Mouse (Mus musculus) ovary, adult 18-20 months (tissue): ENCODE results near the gene Eif3c.

Experiments
- DNase-seq: peaks from one replicate; pipeline ENCODE4 v3.0.0; 2022; ENCODE audit warnings: low spot score, mixed read lengths

Eif3c gene

DNA sequence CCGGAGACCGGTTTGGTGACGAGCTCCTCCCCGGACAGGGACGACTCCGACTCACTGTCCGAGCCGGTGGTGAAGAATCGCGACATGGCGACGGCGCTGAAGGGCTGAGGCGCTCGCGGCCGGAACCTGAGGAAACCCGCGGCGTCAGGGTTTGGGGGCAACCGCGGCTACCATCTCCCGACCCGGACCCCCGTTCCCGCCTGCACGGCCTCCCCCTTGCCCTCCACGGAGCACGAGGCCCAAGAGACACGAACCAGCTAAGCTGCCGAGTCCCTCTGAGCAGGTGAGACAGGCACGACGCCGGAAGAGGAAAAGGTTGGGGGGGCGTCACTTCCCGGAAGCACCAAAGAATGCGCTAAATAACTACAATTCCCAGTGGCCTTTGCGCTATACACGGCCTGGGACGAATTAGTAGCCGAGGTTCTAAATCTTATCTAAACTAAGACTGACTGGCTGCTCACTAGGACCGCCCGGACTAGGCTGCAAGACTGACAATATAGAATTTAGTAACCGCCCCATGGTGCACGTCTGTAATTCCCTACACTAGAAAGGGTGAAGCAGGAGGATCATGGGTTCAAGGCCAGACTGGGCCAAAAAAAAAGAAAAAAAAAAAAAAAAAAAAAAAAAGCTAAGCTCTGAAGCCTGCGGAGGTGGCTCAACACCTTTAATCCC lies at the start of gene Eif3c:
Gene Eif3c (minus strand): TSS at position 318 of the 672 bp plus-strand sequence.
- peak; percentile 78 for DNase-seq

DNA sequence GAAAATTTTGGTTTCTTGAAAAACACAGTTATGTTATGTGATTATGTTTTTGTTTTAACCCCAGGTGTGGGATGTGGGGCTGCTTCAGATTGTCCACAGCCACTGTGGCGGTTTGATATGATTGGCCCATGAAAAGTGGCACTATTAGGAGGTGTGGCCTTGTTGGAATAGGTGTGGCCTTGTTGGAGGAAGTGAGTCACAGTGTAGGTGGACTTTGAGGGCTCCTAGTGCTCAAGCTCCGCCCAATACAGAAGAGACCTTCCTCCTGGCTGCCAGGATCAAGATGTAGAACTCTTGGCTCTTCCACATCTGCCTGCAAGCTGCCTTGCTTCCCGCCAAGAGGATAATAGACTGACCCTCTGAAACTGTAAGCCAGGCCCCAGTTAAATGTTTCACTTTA lies 46.5 kb upstream of the Eif3c start:
- no peak for DNase-seq

DNA sequence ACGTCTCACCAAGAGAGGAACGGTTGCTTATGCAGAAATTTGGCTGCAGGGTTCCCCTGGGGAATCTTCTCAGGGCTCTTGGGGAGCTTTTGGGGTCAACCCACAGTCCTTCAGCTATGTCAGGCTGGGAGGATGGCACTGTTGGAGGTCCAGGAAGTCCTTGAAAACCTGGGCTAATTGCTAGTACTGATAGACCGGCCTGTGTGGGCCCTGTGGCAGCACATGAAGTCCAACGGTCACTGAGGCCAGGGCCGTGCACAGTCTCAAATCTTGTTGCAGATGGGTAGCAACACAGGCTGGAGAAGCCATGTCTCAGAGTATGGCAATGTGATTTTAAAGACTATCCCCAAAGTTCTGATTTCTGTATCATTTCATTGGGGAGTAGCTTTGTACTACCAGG lies 41.6 kb upstream of the Eif3c start:
- no peak for DNase-seq

DNA sequence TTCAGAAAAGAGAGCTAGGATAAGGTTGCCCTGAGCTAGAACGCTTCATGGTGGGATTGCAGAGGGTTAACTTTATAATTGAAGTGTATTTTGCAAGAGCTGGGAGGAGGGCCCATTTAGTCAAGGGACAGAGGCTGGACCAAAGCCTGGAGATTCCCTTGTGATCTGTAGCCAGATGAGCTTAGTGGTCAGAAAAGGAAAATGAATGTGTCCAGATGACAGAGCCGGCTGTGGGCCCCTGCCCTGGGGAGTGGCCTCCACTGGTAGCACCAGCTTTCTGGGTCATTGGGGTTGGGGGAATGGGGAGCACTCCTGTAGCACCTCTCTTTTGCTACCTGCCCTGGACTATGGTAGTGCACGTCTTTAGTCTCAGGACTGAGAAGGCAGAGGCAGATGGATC lies 40.9 kb upstream of the Eif3c start:
- DNase-seq = no peak

DNA sequence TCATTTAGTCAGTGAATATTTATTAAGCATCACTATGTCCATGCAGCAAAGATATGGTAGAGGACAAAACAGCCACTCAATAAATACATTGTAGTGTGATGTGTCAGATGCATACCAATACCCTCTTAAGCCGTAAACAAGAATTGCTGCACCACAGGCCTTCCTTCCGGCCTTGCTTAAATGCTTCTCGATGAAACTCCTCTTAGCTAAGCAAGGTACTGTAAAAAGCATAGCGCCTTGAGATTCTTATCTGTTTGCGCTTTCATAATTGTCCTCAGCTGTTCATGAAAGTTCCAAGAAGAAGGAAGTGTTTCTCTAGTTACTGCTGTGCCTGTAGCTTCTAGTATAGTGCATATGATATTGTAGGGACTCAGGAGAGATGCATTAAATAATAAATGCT lies 40.4 kb upstream of the Eif3c start:
- no peak for DNase-seq

DNA sequence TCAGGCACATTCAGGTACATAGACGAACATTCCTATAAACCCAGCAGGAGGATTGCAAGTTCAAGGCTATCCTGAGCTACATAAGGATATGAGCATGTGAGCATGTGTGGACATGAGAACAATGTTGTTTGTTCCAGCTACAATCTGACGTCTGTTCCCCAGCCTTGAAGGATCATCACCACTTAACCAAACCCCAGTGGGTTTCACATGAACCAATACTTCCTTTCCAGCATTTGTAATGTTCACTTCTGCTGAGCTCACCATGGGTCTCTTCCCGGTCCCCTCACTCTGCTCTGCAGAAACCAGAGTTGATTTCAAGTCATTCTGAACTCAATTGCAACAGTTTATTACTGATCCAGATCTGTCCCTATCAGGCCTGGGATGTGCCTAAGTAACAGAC lies 36.4 kb upstream of the Eif3c start:
- no peak for DNase-seq

DNA sequence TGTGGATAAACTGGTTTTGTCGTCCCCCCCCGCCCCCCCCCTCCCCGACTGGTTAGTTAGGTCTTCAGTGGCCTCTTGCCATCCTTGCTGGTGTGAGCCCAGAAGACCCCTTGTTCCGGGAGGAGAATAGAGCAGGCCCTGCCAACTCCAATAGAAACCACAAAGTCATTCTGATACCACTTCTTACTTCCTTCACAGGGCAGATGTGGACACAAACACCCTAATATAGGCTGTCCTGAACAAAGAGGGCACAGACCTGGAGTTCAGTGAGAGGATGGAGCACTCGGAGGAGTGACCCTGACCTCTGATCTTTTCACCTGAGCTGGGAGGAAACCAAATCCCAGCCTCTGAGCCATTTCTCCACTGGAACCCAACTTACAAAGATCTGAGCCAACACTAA lies 35.7 kb upstream of the Eif3c start:
- no peak for DNase-seq

DNA sequence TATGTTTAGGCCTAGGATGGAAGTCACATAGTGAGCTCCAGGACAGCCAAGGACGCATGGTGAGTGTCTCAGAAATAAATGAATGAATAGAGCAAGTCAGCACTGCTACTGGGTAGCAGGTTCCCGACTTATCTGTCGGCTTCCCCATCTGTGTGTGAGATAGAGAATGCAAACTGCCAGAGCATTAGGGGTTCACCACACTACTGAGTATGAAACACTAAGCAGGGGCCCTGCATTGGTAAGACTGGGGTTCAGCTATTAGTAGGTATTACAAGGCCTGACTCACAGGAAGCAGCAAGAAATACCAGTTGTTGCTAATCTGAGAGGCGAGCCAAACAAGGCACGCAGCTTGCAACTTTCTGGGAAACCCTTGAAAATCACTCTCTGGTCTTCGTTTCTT lies 32.7 kb upstream of the Eif3c start:
- no peak for DNase-seq

DNA sequence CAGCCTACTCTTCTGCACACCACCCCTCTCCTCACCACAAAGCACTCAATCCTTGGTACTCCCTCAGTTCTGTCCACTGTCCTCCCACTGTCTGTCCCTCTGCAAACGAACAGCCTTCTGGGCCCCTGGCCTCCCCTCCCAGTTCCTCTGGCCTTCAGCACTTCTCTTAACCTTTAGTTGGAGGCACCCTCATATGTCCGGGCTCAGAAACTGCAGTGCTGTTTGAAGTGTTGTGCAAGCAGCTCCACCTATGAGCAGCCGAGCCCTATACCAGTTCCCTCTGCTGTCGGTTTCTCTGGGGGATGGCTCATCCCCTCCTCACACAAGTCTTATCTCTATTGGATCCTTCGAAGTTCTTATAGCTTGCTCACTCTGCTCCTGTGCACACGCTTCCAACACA lies 30.2 kb upstream of the Eif3c start:
- DNase-seq = no peak

DNA sequence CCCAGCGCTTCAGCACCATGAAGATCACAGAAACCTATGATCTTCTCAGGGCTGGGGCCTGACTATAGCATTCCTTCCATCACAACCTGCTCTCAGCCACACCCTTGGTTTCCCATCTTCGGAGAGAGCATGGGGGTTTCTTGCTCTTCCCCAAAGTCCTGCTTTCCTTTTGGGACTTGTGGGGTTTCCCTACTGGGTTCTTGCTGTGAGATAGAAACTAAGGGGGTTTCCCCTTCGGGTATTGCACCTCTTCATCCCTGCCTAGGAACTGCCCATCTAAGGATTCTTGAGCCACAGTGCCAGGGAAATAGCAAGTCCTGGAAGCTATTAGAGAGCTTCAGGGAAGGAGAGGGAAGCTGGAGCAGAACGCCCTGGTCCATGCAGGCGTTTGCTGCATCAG lies 29.7 kb upstream of the Eif3c start:
- DNase-seq = no peak

DNA sequence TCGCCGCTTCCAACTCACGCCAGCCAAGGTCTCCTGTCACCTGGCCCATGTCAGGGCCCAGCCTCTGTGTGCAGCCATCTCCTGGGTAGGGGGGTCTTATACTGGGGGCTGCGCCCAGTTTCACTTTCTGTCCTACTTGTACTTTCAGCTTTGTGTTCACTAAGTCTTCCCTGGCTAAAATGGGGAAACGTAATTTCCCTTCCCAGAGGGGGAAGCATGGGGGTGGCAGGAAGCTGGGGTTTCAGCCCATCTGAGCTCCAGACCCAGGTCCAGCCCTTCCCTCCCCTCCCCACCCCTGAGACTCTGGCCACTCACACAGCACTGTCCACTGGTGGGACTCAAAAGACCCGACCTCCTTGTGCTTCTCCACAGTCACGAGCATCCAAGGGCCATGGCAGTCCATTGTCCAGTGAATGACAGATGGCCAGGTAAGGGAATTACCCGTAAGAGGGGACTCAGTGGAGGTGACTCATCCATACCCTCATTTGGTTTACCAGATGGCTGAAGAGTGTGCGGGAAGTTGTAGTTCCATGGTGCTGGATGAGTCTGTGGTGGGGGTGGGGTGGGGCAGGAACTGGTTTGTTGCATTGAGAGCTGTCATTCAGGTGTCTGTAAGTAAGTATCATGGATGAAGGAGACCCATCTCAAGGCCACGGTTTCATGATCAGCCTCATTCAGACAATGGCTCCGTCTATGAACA lies 28.8 kb upstream of the Eif3c start, which contains the start of gene Il27:
Gene Il27 (minus strand): TSS at position 80 of the 700 bp plus-strand sequence.
- no peak for DNase-seq

DNA sequence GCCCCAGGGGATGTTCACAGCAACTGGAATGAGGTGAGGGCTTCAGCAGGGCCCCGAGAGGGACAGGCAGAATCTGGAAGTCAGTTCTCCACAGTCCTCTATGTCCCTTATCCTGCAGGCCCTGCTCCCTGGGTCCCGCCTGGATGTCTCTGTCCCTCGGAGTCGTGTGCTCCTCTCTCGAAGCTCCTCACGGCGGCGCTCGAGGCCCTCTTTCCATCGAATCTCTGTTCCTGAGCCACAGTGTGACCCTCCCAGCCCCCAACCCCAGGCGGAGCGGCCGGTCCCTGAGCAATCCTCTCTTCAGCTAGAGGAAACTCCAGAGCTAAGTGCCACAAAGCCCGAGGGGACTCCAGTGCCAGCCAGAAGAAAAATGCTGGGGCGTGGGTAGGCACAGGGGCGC lies 21.6 kb upstream of the Eif3c start:
- DNase-seq = peak; percentile 43

DNA sequence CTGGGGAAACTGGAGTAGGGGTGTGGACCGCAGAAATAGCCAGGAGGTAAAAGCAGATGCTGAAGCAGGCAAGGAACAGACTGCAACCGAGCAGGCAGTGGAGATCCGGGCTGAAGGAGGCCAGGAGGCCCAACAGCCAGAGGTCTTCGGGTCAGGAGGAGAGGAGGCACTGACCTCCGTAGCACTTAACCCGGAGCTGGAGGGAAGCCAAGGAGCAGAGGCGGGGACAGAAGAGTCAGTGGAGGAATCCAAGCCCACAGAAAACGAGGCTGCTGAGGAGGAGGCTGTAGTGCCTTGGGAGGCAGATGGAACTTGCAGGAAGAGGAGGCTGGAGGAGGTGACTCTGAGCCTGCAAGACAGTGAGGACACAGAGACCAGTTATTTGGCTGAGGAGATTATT lies 20.6 kb upstream of the Eif3c start:
- no peak for DNase-seq

DNA sequence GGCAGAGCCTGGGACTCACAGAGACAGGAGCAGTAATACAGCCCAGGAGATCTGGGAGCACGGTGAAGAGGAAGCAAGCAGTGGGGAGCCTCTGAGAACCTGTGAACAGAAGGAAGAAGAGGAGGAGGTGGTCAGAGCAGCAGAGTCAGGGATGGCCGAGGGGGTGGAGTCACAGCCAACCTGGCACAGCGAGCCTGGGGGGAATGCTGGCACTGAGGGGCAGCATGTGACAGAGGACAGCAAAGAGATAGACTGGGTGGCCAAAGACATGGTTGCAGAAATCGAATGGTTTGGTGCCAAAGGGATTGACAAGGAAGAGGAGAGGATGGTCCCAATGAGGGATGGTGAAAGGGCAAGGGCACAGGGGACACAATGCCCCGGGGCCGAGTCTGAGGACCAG lies 19.5 kb upstream of the Eif3c start, which contains the start of gene Cln3:
Gene Cln3 (minus strand): TSS at position 101 of the 400 bp plus-strand sequence.
- no peak for DNase-seq

DNA sequence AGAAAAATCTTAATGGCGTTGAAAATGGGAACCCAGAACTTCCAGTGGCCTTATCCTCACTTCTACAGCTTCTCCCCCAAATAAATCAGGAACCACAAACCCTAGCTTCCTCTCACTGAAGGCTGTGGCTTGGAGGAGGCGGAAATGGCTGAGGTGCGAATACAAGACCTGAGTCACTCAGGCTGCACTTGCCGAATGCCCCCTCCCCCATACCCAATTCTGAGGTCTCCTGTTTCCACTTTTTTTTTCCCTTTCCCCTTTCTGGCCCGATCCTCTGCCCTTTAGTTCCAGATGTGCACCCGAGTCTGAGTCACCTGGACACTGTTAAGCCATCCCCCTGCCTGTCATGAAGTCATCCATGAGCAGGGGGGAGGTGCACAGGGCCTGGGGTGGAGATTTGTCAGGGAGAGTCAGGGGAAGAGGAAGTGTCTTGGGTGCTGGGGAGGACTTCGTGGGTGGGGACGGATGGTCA lies 18.3 kb upstream of the Eif3c start, which contains the start of gene Apobr:
Gene Apobr (plus strand): TSS at position 437 of the 472 bp plus-strand sequence.
- DNase-seq = no peak

DNA sequence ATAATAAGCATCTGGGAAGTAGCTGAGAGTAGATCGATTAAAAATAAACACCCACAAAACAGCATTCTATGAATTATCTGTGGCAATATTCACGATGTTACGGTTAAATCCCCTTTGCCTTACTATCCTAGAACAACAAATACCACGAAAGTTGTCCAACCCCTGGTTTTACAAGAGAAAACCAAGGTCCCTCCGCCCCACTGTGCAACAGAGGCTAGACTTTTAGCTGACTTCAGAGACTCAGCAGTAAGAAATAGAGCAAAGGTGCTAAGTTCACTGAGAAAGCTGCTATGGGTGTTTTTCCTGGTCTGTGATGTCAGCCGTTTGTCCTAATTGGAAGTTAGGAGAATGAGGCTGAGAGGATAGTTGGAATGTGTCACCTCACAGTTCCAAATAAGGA lies 17.6 kb upstream of the Eif3c start:
- DNase-seq = no peak

DNA sequence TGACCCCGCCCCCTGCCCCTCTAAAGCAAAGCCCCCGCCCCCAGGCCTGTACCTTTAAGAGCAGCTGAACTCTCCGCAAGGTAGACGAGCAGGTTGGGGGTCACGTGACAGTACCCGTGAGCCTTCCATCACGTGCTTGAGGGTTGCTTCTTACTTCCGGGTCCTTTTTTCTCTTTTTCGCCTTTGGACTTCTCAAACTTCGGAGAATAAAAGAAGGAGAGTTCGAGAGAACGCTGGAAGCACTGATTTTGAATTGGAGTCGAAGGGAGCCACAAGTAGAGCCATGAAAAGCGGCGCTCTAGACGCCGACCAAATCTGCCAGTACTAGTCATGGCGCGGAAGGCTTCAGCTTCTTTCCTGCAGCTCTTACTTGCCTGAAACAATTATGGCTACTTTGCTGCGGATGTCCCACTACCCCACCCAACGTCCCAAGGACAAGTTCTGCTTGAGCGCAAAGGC lies 17.1 kb upstream of the Eif3c start:
- DNase-seq = peak; percentile 80

DNA sequence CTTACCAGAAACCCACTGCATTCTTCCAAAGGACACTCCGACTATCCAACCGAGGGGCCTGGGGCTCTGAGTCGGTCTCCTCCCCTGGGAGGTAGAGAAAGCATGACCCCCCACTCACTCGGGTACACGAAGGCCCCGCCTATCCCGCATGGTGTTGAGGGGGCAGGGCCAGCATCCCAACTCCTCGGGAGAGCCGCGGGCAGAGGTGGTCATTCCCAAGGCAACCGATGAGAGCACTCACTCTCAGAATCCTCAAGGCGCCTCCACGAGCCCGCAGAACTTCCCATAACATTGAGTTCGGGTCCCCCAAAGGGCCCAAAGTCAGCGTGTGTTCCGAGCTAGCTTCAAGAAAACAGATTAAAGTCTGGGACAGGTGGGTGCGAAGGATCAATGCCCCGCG lies 16.5 kb upstream of the Eif3c start:
- peak; percentile 38 for DNase-seq

DNA sequence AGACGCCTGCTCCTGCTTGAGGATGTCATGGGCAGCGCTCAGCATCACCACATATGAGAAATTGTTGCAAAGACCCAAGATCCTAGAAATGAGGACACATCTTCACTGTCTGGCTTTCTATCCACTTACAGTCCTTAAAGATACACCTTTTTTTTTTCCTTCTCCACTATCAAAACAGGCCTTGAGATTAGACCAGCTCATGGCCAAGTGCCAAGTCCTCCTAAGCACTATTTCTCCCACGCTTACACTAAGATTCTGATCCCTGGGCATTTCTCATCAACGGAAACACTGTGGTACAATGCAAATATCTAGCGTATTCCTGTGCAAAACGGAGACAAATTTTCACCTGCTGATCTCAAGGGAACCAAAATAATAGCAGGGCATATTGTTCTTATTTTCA lies 15.4 kb upstream of the Eif3c start:
- no peak for DNase-seq

DNA sequence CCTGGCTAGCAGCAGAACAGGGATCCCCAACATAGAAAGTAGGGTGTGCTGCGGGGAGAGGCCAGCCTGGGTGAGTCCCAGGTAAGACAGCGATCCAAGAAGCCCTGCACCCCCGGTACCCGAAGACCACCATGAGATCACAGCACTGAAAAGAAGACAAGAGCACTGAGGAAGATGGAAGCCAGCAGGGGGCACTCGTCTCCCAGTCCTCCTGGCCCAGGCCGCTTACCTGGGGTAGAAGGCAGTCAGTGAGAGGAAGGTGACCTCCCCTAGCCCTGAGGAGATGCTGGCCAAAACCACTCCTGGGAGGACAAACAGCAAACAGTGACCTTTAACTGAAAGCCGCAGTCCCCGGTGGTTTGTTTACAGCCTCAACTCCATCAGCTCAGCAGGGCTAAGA lies 13.0 kb upstream of the Eif3c start:
- no peak for DNase-seq

DNA sequence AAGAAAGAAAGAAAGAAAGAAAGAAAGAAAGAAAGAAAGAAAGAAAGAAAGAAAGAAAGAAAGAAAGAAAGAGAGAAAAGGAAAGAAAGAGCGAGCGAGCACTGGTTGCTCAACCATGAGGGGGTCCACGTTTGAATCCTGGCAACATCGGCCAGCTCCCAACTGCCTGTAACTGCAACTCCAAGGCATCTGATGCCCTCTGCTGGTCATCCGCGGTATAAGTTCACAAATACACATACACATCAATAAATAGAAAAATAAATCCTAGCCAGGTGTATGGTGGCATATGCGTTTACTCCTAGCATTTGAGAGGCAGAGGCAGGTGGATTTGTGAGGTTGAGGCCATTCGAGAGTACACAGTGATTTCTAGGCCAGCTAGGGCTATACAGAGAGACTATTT lies 10.7 kb upstream of the Eif3c start:
- no peak for DNase-seq

DNA sequence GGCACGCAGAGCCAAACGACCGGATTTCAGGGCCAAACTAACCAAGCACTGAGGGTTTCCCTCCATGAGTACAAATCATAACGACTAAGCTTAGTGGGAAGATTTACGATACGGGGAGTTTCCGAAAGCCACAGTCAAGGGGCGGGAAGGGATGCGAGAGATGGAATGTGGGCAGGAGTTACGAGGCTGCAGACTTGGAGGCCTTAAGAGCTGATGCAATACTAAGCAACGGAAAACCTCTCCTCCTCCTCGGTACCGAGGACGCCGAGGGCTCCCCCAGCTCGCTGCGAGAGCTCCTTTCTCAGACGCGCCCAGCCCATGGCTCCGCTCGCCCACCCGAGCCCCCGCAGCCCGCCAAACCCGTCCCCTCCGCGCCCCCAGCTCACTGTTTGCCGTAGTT lies 518 bp downstream of the Eif3c start:
- no peak for DNase-seq

DNA sequence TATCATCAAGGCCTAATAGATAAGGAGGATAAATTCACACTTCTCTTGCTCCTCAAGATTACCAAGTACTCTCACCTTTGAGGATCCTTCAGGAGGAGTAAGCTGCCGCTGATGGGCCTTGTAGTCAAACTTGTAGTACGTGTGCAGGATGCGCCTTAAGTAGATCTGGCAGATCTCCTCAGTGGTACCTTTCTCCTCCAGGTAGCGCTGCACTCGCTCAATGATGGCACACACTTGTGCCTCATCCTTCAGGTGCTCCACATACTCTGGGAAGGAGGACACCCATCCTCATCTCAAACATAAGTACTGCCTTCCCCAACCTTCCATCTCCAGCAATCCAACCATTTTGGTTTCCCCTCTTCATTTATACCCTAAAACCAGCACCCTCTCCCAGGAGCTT lies 9.6 kb downstream of the Eif3c start:
- DNase-seq = no peak

DNA sequence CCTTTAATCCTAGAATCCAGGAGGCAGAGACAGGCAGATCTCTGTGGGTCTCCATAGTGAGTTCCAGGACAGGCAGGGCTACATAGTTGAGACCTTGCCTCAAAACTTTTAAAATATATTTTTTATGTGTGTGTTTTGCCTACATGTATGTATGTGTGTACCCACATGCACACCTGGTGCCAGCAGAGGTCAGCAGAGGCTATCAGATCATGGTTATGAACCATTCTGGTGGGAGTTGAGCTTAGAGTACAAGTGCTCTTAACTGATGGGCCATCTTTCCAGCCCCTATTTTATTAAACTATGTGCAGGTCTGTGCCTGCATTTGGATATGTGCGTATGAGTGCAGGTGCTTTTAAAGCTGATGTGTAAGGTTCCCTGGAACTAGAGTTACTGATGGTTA lies 11.4 kb downstream of the Eif3c start:
- no peak for DNase-seq
